Mouse (Mus musculus): ENCODE data around the gene Wdr72. TPM values are rescaled to one million over a fixed set of nuclear protein-coding genes. Genes with fewer than 3 reads are reported as not detected.
A peak's percentile ranks its signal among the peaks of the same experiment; 100 is the strongest.

Gene Wdr72
- polyA plus RNA-seq, 1 experiment from 2014 or later = 0.18 TPM

GRCm38 (mm10) chr9:74126222-74126621 lies 16.1 kb downstream of the Wdr72 start:
- Histone ChIP-seq H3K4me3 (replicated peaks; ENCODE audit: low read length) (no peak overlapping the region), H3K4me2 (ENCODE audit: low read length) (no peak overlapping the region), H3K4me1 (replicated peaks; ENCODE audit: control insufficient read depth, insufficient read depth, low read length) (no peaks in the 10 kb centered on the region), H3K9ac (replicated peaks; ENCODE audit: low read depth, low read length) (no peak overlapping the region), H3K27me3 (replicated peaks; ENCODE audit: control insufficient read depth, insufficient read depth, low read length) (no peaks in the 10 kb centered on the region), H3K27ac (ENCODE audit: low read length) (no peak overlapping the region), H3K9me3 (ENCODE audit: control insufficient read depth, low read length) (no peaks in the 10 kb centered on the region), H3K36me3 (ENCODE audit: control insufficient read depth, insufficient read depth) (no peaks in the 10 kb centered on the region)
- WGBS = 74% methylated on average over 5 of the region's 5 CpGs
- no peak for ATAC-seq

DNA sequence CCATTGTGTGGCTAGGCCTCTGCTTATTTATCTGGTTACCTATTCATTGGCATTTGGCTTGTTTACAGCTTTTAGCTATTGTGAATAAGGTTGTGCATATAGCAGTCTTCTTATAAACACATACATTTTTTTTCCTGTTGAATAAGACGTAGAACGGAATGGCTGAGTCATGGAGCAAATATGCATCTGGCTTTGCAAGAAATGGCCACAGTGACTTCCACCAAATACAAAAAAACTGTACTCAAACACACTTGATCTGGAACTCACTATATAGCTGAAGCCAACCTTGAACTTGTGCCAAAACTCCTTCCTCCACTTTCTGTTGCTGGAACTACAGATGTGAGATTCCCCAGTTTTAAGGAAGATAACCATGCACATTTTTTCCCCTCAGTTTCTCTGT lies 23.9 kb downstream of the Wdr72 start:
- no peak overlapping the region for H3K9ac ChIP-seq (replicated peaks; ENCODE audit: low read depth, low read length)
- H3K4me3 ChIP-seq (replicated peaks; ENCODE audit: low read length) = no peak overlapping the region
- H3K9me3 ChIP-seq (ENCODE audit: control insufficient read depth, low read length) = no peaks in the 10 kb centered on the region
- H3K27ac ChIP-seq (ENCODE audit: low read length) = no peak overlapping the region
- 56% methylated on average over 2 of the region's 2 CpGs for WGBS
- ATAC-seq = no peak
- no peak overlapping the region for H3K4me2 ChIP-seq (ENCODE audit: low read length)
- no peaks in the 10 kb centered on the region for H3K27me3 ChIP-seq (replicated peaks; ENCODE audit: control insufficient read depth, insufficient read depth, low read length)
- H3K4me1 ChIP-seq (replicated peaks; ENCODE audit: control insufficient read depth, insufficient read depth, low read length) = no peaks in the 10 kb centered on the region
- no peaks in the 10 kb centered on the region for H3K36me3 ChIP-seq (ENCODE audit: control insufficient read depth, insufficient read depth)

DNA sequence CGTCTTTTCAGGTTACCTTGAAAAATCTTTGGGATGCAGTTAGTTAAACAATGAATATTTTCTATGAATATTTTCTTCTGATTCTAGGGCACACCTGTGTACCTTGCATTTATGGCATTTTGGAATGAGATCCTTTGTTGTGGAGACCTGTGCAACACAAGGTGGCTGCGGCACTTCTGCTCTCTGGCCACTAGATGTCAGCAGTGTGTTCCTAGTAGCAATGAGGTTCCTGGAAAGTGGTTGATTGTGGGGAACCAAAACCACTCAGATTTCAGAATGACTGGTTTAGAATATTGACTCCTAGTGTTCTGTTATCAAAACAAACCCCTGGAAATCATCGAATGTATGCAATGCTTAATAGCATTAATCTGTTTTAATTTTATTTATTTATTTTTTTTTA lies 31.7 kb downstream of the Wdr72 start:
- Histone ChIP-seq H3K9me3 (ENCODE audit: control insufficient read depth, low read length) (no peaks in the 10 kb centered on the region), H3K27me3 (replicated peaks; ENCODE audit: control insufficient read depth, insufficient read depth, low read length) (no peaks in the 10 kb centered on the region)
- WGBS = 7% methylated on average over 3 of the region's 3 CpGs

DNA sequence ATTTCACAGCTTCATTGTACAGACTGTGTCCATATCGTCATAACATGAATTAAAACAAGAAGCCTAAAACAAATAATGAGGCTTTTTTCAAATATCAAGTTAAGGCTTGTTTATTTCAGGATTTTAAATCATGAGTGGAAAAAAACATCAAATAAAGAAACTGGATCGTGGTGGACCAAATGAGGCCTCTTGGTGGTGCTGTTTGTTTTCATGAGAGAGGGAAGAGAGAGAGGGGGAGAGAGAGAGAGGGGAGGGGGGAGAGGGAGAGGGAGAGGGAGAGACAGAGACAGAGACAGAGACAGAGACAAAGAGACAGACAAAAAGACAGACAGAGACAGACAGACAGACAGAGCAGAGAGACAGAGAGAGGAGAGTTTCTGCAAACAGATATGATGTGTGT lies 32.5 kb downstream of the Wdr72 start:
- Histone ChIP-seq H3K27me3 (replicated peaks; ENCODE audit: control insufficient read depth, insufficient read depth, low read length) (no peaks in the 10 kb centered on the region), H3K9me3 (ENCODE audit: control insufficient read depth, low read length) (no peaks in the 10 kb centered on the region), H3K4me2 (ENCODE audit: low read length) (no peak overlapping the region), H3K4me3 (replicated peaks; ENCODE audit: low read length) (no peak overlapping the region), H3K4me1 (replicated peaks; ENCODE audit: control insufficient read depth, insufficient read depth, low read length) (no peaks in the 10 kb centered on the region), H3K9ac (replicated peaks; ENCODE audit: low read depth, low read length) (no peak overlapping the region), H3K36me3 (ENCODE audit: control insufficient read depth, insufficient read depth) (no peaks in the 10 kb centered on the region), H3K27ac (ENCODE audit: low read length) (no peak overlapping the region)
- 49% methylated on average over 2 of the region's 2 CpGs for WGBS
- ATAC-seq = no peak

More for the DNA sequence above, 31.7 kb downstream of the Wdr72 start:
- Histone ChIP-seq H3K4me1 (replicated peaks; ENCODE audit: control insufficient read depth, insufficient read depth, low read length) (no peaks in the 10 kb centered on the region), H3K27ac (ENCODE audit: low read length) (no peak overlapping the region), H3K9ac (replicated peaks; ENCODE audit: low read depth, low read length) (no peak overlapping the region), H3K36me3 (ENCODE audit: control insufficient read depth, insufficient read depth) (no peaks in the 10 kb centered on the region), H3K4me2 (ENCODE audit: low read length) (no peak overlapping the region), H3K4me3 (replicated peaks; ENCODE audit: low read length) (no peak overlapping the region)
- peak; percentile 79 for ATAC-seq

GRCm38 (mm10) chr9:74145203-74145602 lies 35.0 kb downstream of the Wdr72 start:
- Histone ChIP-seq H3K4me1 (replicated peaks; ENCODE audit: control insufficient read depth, insufficient read depth, low read length) (no peaks in the 10 kb centered on the region), H3K9ac (replicated peaks; ENCODE audit: low read depth, low read length) (no peak overlapping the region), H3K27me3 (replicated peaks; ENCODE audit: control insufficient read depth, insufficient read depth, low read length) (no peaks in the 10 kb centered on the region), H3K4me2 (ENCODE audit: low read length) (no peak overlapping the region), H3K27ac (ENCODE audit: low read length) (no peak overlapping the region), H3K4me3 (replicated peaks; ENCODE audit: low read length) (no peak overlapping the region), H3K36me3 (ENCODE audit: control insufficient read depth, insufficient read depth) (no peaks in the 10 kb centered on the region), H3K9me3 (ENCODE audit: control insufficient read depth, low read length) (no peaks in the 10 kb centered on the region)
- no peak for ATAC-seq
- 87% methylated on average over 4 of the region's 4 CpGs for WGBS

DNA sequence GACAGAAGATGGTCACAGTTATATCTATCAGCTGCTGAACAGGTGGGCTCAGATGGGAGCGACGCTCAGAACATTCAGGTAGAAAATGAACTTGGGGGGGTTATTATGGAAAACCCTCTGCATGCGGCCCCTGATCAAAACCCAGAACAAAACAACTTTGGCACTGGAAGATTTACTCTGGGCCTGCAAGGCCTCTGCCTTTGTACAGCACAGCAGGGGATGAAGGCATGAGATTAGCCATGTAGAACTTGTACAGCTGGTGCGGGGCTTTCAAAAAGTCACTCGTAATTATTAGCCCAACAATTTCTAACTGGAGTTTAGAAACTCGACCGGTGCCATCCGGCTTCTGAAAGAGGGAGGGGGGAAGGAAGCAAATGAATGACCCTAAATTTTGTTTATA lies 38.1 kb downstream of the Wdr72 start:
- Histone ChIP-seq H3K9ac (replicated peaks; ENCODE audit: low read depth, low read length) (no peak overlapping the region), H3K4me3 (replicated peaks; ENCODE audit: low read length) (no peak overlapping the region), H3K4me2 (ENCODE audit: low read length) (no peak overlapping the region), H3K27ac (ENCODE audit: low read length) (no peak overlapping the region), H3K36me3 (ENCODE audit: control insufficient read depth, insufficient read depth) (no peaks in the 10 kb centered on the region), H3K9me3 (ENCODE audit: control insufficient read depth, low read length) (no peaks in the 10 kb centered on the region), H3K4me1 (replicated peaks; ENCODE audit: control insufficient read depth, insufficient read depth, low read length) (no peaks in the 10 kb centered on the region), H3K27me3 (replicated peaks; ENCODE audit: control insufficient read depth, insufficient read depth, low read length) (no peaks in the 10 kb centered on the region)
- ATAC-seq = no peak
- 10% methylated on average over 8 of the region's 8 CpGs for WGBS

GRCm38 (mm10) chr9:74160361-74160933 lies 50.3 kb downstream of the Wdr72 start:
- no peak overlapping the region for H3K4me2 ChIP-seq (ENCODE audit: low read length)
- ATAC-seq = no peak
- no peak overlapping the region for H3K9ac ChIP-seq (replicated peaks; ENCODE audit: low read depth, low read length)
- H3K27ac ChIP-seq (ENCODE audit: low read length) = no peak overlapping the region
- H3K36me3 ChIP-seq (ENCODE audit: control insufficient read depth, insufficient read depth) = no peaks in the 10 kb centered on the region
- no peaks in the 10 kb centered on the region for H3K27me3 ChIP-seq (replicated peaks; ENCODE audit: control insufficient read depth, insufficient read depth, low read length)
- 54% methylated on average over 11 of the region's 11 CpGs for WGBS
- no peaks in the 10 kb centered on the region for H3K4me1 ChIP-seq (replicated peaks; ENCODE audit: control insufficient read depth, insufficient read depth, low read length)
- H3K4me3 ChIP-seq (replicated peaks; ENCODE audit: low read length) = no peak overlapping the region
- H3K9me3 ChIP-seq (ENCODE audit: control insufficient read depth, low read length) = no peaks in the 10 kb centered on the region

- Histone ChIP-seq H3K9ac (replicated peaks; ENCODE audit: low read depth, low read length) (no peak overlapping the region), H3K27me3 (replicated peaks; ENCODE audit: control insufficient read depth, insufficient read depth, low read length) (no peaks in the 10 kb centered on the region), H3K4me3 (replicated peaks; ENCODE audit: low read length) (no peak overlapping the region), H3K9me3 (ENCODE audit: control insufficient read depth, low read length) (no peaks in the 10 kb centered on the region), H3K27ac (ENCODE audit: low read length) (no peak overlapping the region), H3K4me2 (ENCODE audit: low read length) (no peak overlapping the region), H3K4me1 (replicated peaks; ENCODE audit: control insufficient read depth, insufficient read depth, low read length) (no peaks in the 10 kb centered on the region), H3K36me3 (ENCODE audit: control insufficient read depth, insufficient read depth) (no peaks in the 10 kb centered on the region)
- 95% methylated on average over 2 of the region's 2 CpGs for WGBS
- no peak for ATAC-seq
Measured at GRCm38 (mm10) chr9:74165697-74166096, 55.5 kb downstream of the Wdr72 start.

DNA sequence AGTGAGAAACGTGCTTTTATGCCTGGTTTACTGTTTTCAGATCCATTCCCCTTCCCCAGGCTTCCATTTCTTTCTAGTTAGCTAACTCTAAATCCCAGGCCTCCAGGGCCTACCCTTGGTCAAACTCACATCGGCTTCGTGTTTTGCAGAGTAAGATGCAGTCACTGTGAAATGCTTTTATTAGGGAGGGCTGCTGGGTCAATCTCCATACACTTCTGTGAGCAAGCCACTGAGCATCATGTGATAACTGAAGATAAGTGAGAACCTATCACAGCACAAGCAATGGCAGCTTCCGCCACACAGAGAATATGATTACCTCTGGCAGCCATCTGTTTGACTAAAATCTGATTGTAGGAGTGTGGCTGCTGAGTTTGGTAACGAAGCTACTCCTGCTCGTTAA lies 59.7 kb downstream of the Wdr72 start:
- Histone ChIP-seq H3K4me2 (ENCODE audit: low read length) (no peak overlapping the region), H3K27me3 (replicated peaks; ENCODE audit: control insufficient read depth, insufficient read depth, low read length) (no peaks in the 10 kb centered on the region), H3K4me3 (replicated peaks; ENCODE audit: low read length) (no peak overlapping the region), H3K9me3 (ENCODE audit: control insufficient read depth, low read length) (no peaks in the 10 kb centered on the region), H3K27ac (ENCODE audit: low read length) (no peak overlapping the region), H3K9ac (replicated peaks; ENCODE audit: low read depth, low read length) (no peak overlapping the region), H3K36me3 (ENCODE audit: control insufficient read depth, insufficient read depth) (no peaks in the 10 kb centered on the region), H3K4me1 (replicated peaks; ENCODE audit: control insufficient read depth, insufficient read depth, low read length) (no peaks in the 10 kb centered on the region)
- 45% methylated on average over 6 of the region's 6 CpGs for WGBS
- ATAC-seq = no peak
